Mouse (Mus musculus): ENCODE measurements at regions not wholly inside any gene's neighbourhood (a gene's known extent, or its start where the extent isn't known, plus 50 kb on each side); places are given as distances from the start of the nearest gene placed in this dataset.

GRCm38 (mm10) chr8:97308304-97308703 is 1420.0 kb upstream of the Got2 start:
- H3K4me3 ChIP-seq (ENCODE audit: low read depth, low read length): no peak overlapping the region
- ATAC-seq (ENCODE audit: insufficient read depth, low FRiP score, low TSS enrichment): no peak
- H3K4me2 ChIP-seq (ENCODE audit: low read depth): no peak overlapping the region
- 74% methylated on average over 7 of the region's 7 CpGs for WGBS
- H3K9me3 ChIP-seq (ENCODE audit: control insufficient read depth, low read length): no peaks in the 10 kb centered on the region
- H3K27ac ChIP-seq (ENCODE audit: low read depth, low read length): no peak overlapping the region
- H3K9ac ChIP-seq (ENCODE audit: low read length): no peak overlapping the region
- DNase-seq (ENCODE audit: low spot score): no peak
- H3K4me1 ChIP-seq (ENCODE audit: control insufficient read depth, insufficient read depth, low read length): no peaks in the 10 kb centered on the region
- no peaks in the 10 kb centered on the region for H3K36me3 ChIP-seq (ENCODE audit: control insufficient read depth, insufficient read depth, low read length)
- H3K27me3 ChIP-seq (ENCODE audit: control insufficient read depth, insufficient read depth, low read length): no peaks in the 10 kb centered on the region

GRCm38 (mm10) chr8:97270582-97270981 is 1382.2 kb upstream of the Got2 start:
- Histone ChIP-seq H3K9ac (ENCODE audit: low read length) (no peak overlapping the region), H3K4me3 (ENCODE audit: low read depth, low read length) (no peak overlapping the region), H3K36me3 (ENCODE audit: control insufficient read depth, insufficient read depth, low read length) (no peaks in the 10 kb centered on the region), H3K4me2 (ENCODE audit: low read depth) (no peak overlapping the region), H3K9me3 (ENCODE audit: control insufficient read depth, low read length) (no peaks in the 10 kb centered on the region), H3K27ac (ENCODE audit: low read depth, low read length) (no peak overlapping the region), H3K27me3 (ENCODE audit: control insufficient read depth, insufficient read depth, low read length) (no peaks in the 10 kb centered on the region), H3K4me1 (ENCODE audit: control insufficient read depth, insufficient read depth, low read length) (no peaks in the 10 kb centered on the region)
- DNase-seq (ENCODE audit: low spot score) (no peak), ATAC-seq (ENCODE audit: insufficient read depth, low FRiP score, low TSS enrichment) (no peak)
- 58% methylated on average over 3 of the region's 3 CpGs for WGBS

- Histone ChIP-seq H3K36me3 (ENCODE audit: control insufficient read depth, insufficient read depth, low read length) (no peaks in the 10 kb centered on the region), H3K9ac (ENCODE audit: low read length) (no peak overlapping the region), H3K9me3 (ENCODE audit: control insufficient read depth, low read length) (no peaks in the 10 kb centered on the region), H3K4me3 (ENCODE audit: low read depth, low read length) (no peak overlapping the region), H3K27ac (ENCODE audit: low read depth, low read length) (no peak overlapping the region), H3K27me3 (ENCODE audit: control insufficient read depth, insufficient read depth, low read length) (no peaks in the 10 kb centered on the region), H3K4me2 (ENCODE audit: low read depth) (no peak overlapping the region), H3K4me1 (ENCODE audit: control insufficient read depth, insufficient read depth, low read length) (no peaks in the 10 kb centered on the region)
- WGBS: 89% methylated on average over 1 of the region's 1 CpGs
- DNase-seq (ENCODE audit: low spot score): no peak
- ATAC-seq (ENCODE audit: insufficient read depth, low FRiP score, low TSS enrichment): no peak
Measured at GRCm38 (mm10) chr8:97260964-97261363, 1372.6 kb upstream of the Got2 start.

GRCm38 (mm10) chr8:97254169-97254568 is 1365.8 kb upstream of the Got2 start:
- H3K4me2 ChIP-seq (ENCODE audit: low read depth): no peak overlapping the region
- H3K36me3 ChIP-seq (ENCODE audit: control insufficient read depth, insufficient read depth, low read length): no peaks in the 10 kb centered on the region
- H3K27ac ChIP-seq (ENCODE audit: low read depth, low read length): no peak overlapping the region
- no peak overlapping the region for H3K4me3 ChIP-seq (ENCODE audit: low read depth, low read length)
- DNase-seq (ENCODE audit: low spot score) (no peak), ATAC-seq (ENCODE audit: insufficient read depth, low FRiP score, low TSS enrichment) (no peak)
- H3K4me1 ChIP-seq (ENCODE audit: control insufficient read depth, insufficient read depth, low read length): no peaks in the 10 kb centered on the region
- no peaks in the 10 kb centered on the region for H3K27me3 ChIP-seq (ENCODE audit: control insufficient read depth, insufficient read depth, low read length)
- no peak overlapping the region for H3K9ac ChIP-seq (ENCODE audit: low read length)
- no peaks in the 10 kb centered on the region for H3K9me3 ChIP-seq (ENCODE audit: control insufficient read depth, low read length)

- Histone ChIP-seq H3K27ac (ENCODE audit: low read depth, low read length) (no peak overlapping the region), H3K4me1 (ENCODE audit: control insufficient read depth, insufficient read depth, low read length) (no peaks in the 10 kb centered on the region), H3K4me3 (ENCODE audit: low read depth, low read length) (no peak overlapping the region), H3K27me3 (ENCODE audit: control insufficient read depth, insufficient read depth, low read length) (no peaks in the 10 kb centered on the region), H3K9ac (ENCODE audit: low read length) (no peak overlapping the region), H3K36me3 (ENCODE audit: control insufficient read depth, insufficient read depth, low read length) (no peaks in the 10 kb centered on the region), H3K4me2 (ENCODE audit: low read depth) (no peak overlapping the region), H3K9me3 (ENCODE audit: control insufficient read depth, low read length) (no peaks in the 10 kb centered on the region)
- DNase-seq (ENCODE audit: low spot score): no peak
- no peak for ATAC-seq (ENCODE audit: insufficient read depth, low FRiP score, low TSS enrichment)
- 91% methylated on average over 3 of the region's 3 CpGs for WGBS
Measured at GRCm38 (mm10) chr8:97252232-97252631, 1363.9 kb upstream of the Got2 start.

- 76% methylated on average over 5 of the region's 5 CpGs for WGBS
- Histone ChIP-seq H3K9me3 (ENCODE audit: control insufficient read depth, low read length) (no peaks in the 10 kb centered on the region), H3K4me3 (ENCODE audit: low read depth, low read length) (no peak overlapping the region), H3K4me1 (ENCODE audit: control insufficient read depth, insufficient read depth, low read length) (no peaks in the 10 kb centered on the region), H3K27ac (ENCODE audit: low read depth, low read length) (no peak overlapping the region), H3K4me2 (ENCODE audit: low read depth) (no peak overlapping the region), H3K9ac (ENCODE audit: low read length) (no peak overlapping the region), H3K36me3 (ENCODE audit: control insufficient read depth, insufficient read depth, low read length) (no peaks in the 10 kb centered on the region), H3K27me3 (ENCODE audit: control insufficient read depth, insufficient read depth, low read length) (no peaks in the 10 kb centered on the region)
- DNase-seq (ENCODE audit: low spot score) (no peak), ATAC-seq (ENCODE audit: insufficient read depth, low FRiP score, low TSS enrichment) (no peak)
Measured at GRCm38 (mm10) chr8:97251458-97251865, 1363.1 kb upstream of the Got2 start.

GRCm38 (mm10) chr8:97234551-97235107 is 1346.3 kb upstream of the Got2 start:
- Histone ChIP-seq H3K4me3 (ENCODE audit: low read depth, low read length) (no peak overlapping the region), H3K9ac (ENCODE audit: low read length) (no peak overlapping the region), H3K4me2 (ENCODE audit: low read depth) (no peak overlapping the region), H3K4me1 (ENCODE audit: control insufficient read depth, insufficient read depth, low read length) (no peaks in the 10 kb centered on the region), H3K27ac (ENCODE audit: low read depth, low read length) (no peak overlapping the region), H3K9me3 (ENCODE audit: control insufficient read depth, low read length) (no peaks in the 10 kb centered on the region), H3K36me3 (ENCODE audit: control insufficient read depth, insufficient read depth, low read length) (no peaks in the 10 kb centered on the region), H3K27me3 (ENCODE audit: control insufficient read depth, insufficient read depth, low read length) (no peaks in the 10 kb centered on the region)
- DNase-seq (ENCODE audit: low spot score): no peak
- 96% methylated on average over 4 of the region's 4 CpGs for WGBS
- ATAC-seq (ENCODE audit: insufficient read depth, low FRiP score, low TSS enrichment): no peak

- no peak overlapping the region for H3K27ac ChIP-seq (ENCODE audit: low read depth, low read length)
- H3K4me1 ChIP-seq (ENCODE audit: control insufficient read depth, insufficient read depth, low read length): no peaks in the 10 kb centered on the region
- ATAC-seq (ENCODE audit: insufficient read depth, low FRiP score, low TSS enrichment) (peak; percentile 35; the same call in 1 of the 2 replicates), DNase-seq (ENCODE audit: low spot score) (no peak)
- 77% methylated on average over 2 of the region's 2 CpGs for WGBS
- no peak overlapping the region for H3K4me2 ChIP-seq (ENCODE audit: low read depth)
- no peaks in the 10 kb centered on the region for H3K36me3 ChIP-seq (ENCODE audit: control insufficient read depth, insufficient read depth, low read length)
- no peaks in the 10 kb centered on the region for H3K9me3 ChIP-seq (ENCODE audit: control insufficient read depth, low read length)
- no peaks in the 10 kb centered on the region for H3K27me3 ChIP-seq (ENCODE audit: control insufficient read depth, insufficient read depth, low read length)
- H3K9ac ChIP-seq (ENCODE audit: low read length): no peak overlapping the region
- no peak overlapping the region for H3K4me3 ChIP-seq (ENCODE audit: low read depth, low read length)
Measured at GRCm38 (mm10) chr8:97232619-97233376, 1344.5 kb upstream of the Got2 start.

- H3K9me3 ChIP-seq (ENCODE audit: control insufficient read depth, low read length): no peaks in the 10 kb centered on the region
- no peaks in the 10 kb centered on the region for H3K4me1 ChIP-seq (ENCODE audit: control insufficient read depth, insufficient read depth, low read length)
- H3K9ac ChIP-seq (ENCODE audit: low read length): no peak overlapping the region
- H3K27ac ChIP-seq (ENCODE audit: low read depth, low read length): no peak overlapping the region
- ATAC-seq (ENCODE audit: insufficient read depth, low FRiP score, low TSS enrichment) (no peak), DNase-seq (ENCODE audit: low spot score) (no peak)
- no peak overlapping the region for H3K4me2 ChIP-seq (ENCODE audit: low read depth)
- H3K36me3 ChIP-seq (ENCODE audit: control insufficient read depth, insufficient read depth, low read length): no peaks in the 10 kb centered on the region
- 89% methylated on average over 5 of the region's 5 CpGs for WGBS
- H3K4me3 ChIP-seq (ENCODE audit: low read depth, low read length): no peak overlapping the region
- no peaks in the 10 kb centered on the region for H3K27me3 ChIP-seq (ENCODE audit: control insufficient read depth, insufficient read depth, low read length)
Measured at GRCm38 (mm10) chr8:97231652-97232051, 1343.3 kb upstream of the Got2 start.

Data from neural tube, embryonic 11.5 days (tissue).